Mouse (Mus musculus) heart, adult 9 months (tissue): Measurements from ENCODE around the gene Ccdc170.
"Not testable (repeated sequence)": the region's sequence is repeated elsewhere in the genome, so short reads cannot be mapped to it uniquely, and the experiment has no call there.

Source experiments
- DNase-seq, 2 experiments: peaks; one replicate each; pipeline ENCODE4 v3.0.0; 2022; ENCODE audit warnings: low spot score in 2 of 2

The Ccdc170 gene

GRCm38 (mm10) chr10:4598916-4599315 is 116.6 kb downstream of the Ccdc170 start:
- DNase-seq, result no peak

- no peak for DNase-seq
Observed at GRCm38 (mm10) chr10:4599591-4599990, 117.3 kb downstream of the Ccdc170 start.

GRCm38 (mm10) chr10:4600796-4601474 is 118.6 kb downstream of the Ccdc170 start:
- DNase-seq, result no peak

- not testable (repeated sequence) for DNase-seq
Observed at GRCm38 (mm10) chr10:4601612-4602011, 119.3 kb downstream of the Ccdc170 start.

GRCm38 (mm10) chr10:4602466-4602865 is 120.2 kb downstream of the Ccdc170 start:
- DNase-seq, result no peak

- no peak for DNase-seq
Observed at GRCm38 (mm10) chr10:4604527-4605209, 122.4 kb downstream of the Ccdc170 start.

- no peak for DNase-seq
Observed at GRCm38 (mm10) chr10:4610234-4610633, 127.9 kb downstream of the Ccdc170 start.

- DNase-seq, result peak in 1 of 2 experiments; percentile 21
Observed at GRCm38 (mm10) chr10:4611386-4612155, 129.3 kb downstream of the Ccdc170 start, which contains the start of gene Esr1. TSS of gene Esr1 (plus strand) at chr10:4611593.
